Mouse (Mus musculus) layer of hippocampus, adult 9-11 months (tissue): Measurements from ENCODE around the gene Olfr403.
"Not testable (repeated sequence)": the region's sequence is repeated elsewhere in the genome, so short reads cannot be mapped to it uniquely, and the experiment has no call there.

Source experiments
- DNase-seq: peaks from one replicate; pipeline ENCODE4 v3.0.0; 2022

The Olfr403 gene

DNA sequence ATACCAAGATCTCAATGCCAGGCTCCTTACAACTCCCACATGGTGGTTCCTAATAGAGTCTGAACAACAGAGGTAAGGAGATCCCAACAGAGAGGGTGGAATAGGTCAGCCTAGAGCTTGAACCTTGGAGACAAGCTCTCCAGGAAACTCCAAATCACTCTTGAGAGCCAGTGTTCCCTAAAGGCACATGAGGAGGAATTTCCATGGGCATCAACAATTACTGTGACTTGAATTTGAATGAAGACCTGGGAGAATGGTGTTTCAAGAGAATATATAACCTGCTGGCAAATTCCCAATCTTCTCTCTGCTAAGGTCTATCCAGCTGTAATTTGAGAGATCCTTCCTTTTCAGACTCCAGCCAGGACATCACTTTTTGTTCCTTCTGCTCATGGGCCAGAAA is at the start of gene Olfr403:
Gene Olfr403 (plus strand): TSS at position 301 of the 400 bp plus-strand sequence.
- no peak for DNase-seq

DNA sequence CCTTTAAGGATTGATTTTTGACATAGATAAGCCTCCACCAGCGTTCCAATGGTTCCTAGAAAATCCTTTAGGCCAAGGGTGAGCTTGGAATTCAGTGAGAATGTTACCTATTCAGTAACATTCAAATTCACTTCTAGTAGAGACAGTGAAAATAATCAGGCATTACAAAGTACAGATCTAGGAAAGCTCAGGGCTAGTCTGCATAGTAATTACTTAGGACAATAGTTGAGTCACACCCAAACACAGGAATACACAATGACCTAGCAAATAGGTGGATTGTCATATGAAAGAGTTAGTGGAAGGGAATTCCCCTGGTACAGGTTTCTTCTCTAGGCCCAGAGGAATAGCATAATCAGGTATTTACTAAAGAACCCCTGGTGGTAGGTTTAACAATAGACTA is 46.0 kb upstream of the Olfr403 start:
- not testable (repeated sequence) for DNase-seq

- no peak for DNase-seq
These were observed 40.2 kb upstream of the Olfr403 start for GRCm38 (mm10) chr11:74145866-74146265.

DNA sequence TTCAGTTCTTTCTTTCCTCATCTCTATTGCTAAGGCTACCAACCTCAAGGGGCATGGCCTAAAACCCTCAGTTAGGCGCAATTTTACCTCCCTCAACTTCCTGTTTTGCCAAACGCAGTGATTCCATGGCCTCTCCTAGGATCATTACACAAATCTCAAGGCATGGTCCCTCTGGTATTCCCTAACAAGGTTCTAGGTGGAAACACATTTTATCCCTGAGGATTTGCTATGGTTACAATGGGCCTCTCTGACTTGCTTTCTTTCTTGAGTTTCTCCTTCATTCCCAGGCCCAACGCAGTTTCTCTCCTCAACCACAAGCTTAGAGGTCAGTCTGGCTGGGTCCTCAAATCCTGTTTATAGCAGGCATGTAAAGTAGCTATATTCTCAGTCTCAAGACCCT is 32.8 kb upstream of the Olfr403 start, which contains the start of gene Olfr402:
Gene Olfr402 (plus strand): TSS at position 301 of the 400 bp plus-strand sequence.
- no peak for DNase-seq

DNA sequence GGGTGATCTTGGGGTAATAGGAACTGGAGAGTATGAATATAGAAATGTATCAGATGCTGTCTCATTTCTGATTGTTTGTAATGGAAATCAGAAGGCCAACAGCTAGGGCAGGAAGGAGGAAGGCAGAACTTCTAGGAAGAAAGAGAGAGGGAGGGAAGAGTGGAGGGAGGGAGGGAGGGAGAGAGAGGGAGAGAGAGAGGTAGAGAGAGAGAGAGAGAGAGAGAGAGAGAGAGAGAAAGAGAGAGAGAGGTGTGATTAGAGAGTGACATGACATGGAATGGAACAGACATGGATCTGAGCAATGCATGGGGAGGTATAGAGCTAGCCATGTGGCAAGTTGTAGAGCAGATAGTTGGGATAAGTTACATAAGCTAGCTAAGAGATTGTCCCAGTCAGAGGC is 17.3 kb upstream of the Olfr403 start:
- DNase-seq = no peak

GRCm38 (mm10) chr11:74183168-74183567 is 2.9 kb upstream of the Olfr403 start:
- DNase-seq = no peak

- DNase-seq = no peak
These were observed 2.3 kb upstream of the Olfr403 start for GRCm38 (mm10) chr11:74183745-74184144.

DNA sequence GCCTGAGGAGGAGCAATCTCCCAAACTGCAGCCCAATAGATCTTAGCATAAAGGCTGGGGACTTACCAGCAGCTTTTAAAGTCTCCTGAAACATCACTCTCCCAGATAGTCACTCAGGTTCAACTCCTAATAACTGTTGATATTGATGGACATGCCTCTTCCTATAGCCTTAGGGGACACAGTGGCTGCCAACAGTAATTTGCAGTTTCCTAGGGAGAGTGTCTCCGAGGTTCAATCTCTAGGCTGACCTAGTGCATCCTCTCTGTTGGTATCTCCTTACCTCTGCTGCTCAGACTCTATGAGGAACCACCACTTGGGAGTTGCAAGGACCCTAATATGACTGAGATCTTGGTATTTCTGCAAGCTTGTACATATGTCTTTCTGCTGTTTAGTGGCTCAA is 25.2 kb downstream of the Olfr403 start, which contains the start of gene Olfr43:
Gene Olfr43 (minus strand): TSS at position 101 of the 400 bp plus-strand sequence.
- no peak for DNase-seq

DNA sequence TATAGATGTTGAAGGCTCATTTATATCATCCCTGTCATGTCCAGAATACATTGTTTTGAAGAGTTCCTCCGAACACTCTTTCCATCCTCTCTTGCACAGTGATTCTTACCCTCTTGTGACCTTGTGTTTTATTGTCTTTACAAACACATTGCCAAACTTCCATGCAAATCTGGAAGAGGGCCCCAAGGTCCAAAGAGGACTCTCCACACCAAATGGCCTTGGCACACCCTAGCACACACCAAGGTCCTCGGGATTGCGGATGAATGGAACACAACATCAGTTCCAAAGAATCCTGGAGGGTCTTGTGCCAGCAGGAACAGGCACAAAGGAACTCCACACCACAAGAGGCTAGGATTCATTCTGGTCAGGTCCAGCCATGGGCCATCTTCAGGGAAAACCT is 55.2 kb downstream of the Olfr403 start:
- no peak for DNase-seq
